Mouse (Mus musculus): Measurements from ENCODE around the gene Pde6g. TPM values are rescaled to one million over a fixed set of nuclear protein-coding genes. Genes with fewer than 3 reads are reported as not detected.

Pde6g gene
- total RNA-seq, 2 experiments from 2014 or later, result 0.45 to 1.1 TPM

DNA sequence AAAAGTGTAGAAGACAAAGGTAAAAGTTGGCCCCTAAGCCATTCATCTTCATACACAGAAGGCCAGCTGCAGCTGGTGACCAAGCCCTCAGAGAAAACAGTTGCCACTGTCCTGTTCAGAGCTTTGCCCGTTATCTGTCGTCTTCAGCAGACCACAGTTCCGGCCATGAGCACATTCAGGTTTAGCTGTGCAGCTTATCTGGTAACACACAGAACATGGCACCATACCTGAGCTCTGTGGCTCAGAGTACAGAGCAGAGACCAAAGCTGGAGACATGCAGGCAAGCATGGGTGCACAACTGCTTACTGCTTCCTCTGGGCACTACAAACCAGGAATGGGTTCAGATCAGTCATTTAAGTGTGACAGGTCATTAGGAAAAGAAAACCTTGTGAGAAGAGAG, 47.4 kb downstream of the Pde6g start:
- no peak for TF ChIP-seq CTCF (IDR thresholded peaks at IDR 0.05)
- H3K27ac ChIP-seq, result no peak overlapping the region
- no peak overlapping the region for H3K4me3 ChIP-seq
- intact Hi-C loops (cut with DNase I), result no loop called here
- no peak for DNase-seq (ENCODE audit: extremely low spot score in 1 of 2, low spot score in 2 of 2)

GRCm38 (mm10) chr11:120404814-120405213, 48.5 kb downstream of the Pde6g start:
- Histone ChIP-seq H3K27ac (no peak overlapping the region), H3K4me3 (no peak overlapping the region)
- no peak for TF ChIP-seq CTCF (IDR thresholded peaks at IDR 0.05)
- intact Hi-C loops (cut with DNase I), result no loop called here
- no peak for DNase-seq (ENCODE audit: extremely low spot score in 1 of 2, low spot score in 2 of 2)

DNA sequence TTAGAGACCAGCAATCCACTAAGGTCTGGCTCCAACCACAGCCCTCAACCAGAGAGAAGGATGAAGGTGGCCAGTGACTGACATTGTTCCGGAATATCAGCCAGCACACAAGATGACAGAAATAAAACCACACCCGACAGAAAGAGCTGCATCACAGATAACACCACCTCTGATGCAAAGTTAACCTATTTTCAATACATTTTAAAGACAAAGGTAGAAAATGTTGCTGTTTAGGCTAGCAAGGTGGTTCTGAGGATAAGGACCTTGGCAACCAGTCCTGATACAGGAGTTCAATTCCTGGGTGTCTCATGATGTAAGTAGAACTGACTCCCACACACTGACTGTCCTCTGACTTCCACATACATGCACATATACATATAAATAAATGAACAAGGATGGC, 54.0 kb downstream of the Pde6g start:
- no peak for TF ChIP-seq CTCF (IDR thresholded peaks at IDR 0.05)
- DNase-seq (ENCODE audit: extremely low spot score in 1 of 2, low spot score in 2 of 2), result no peak
- Histone ChIP-seq H3K4me3 (no peak overlapping the region), H3K27ac (no peak overlapping the region)
- intact Hi-C loops (cut with DNase I), result no loop called here

Other genes with a start within 250 kb of the Pde6g start
- gene Bahcc1, start 220.6 kb downstream of the Pde6g start, total RNA-seq (2021), result 10 to 100 TPM; 20.6 to 21.3 TPM
- gene Actg1, start 105.0 kb downstream of the Pde6g start, total RNA-seq (2021), result 1,000 to 10,000 TPM; 1,100 to 1,129 TPM
- under 1 TPM in 1 of 2 experiments, not detected in 1; 0.25 TPM for gene Fscn2, start 92.0 kb downstream of the Pde6g start, total RNA-seq (2021)
- gene Faap100, start 74.7 kb downstream of the Pde6g start, total RNA-seq (2021), result 10 to 100 TPM; 16.1 to 17.6 TPM
- gene Nploc4, start 15.8 kb downstream of the Pde6g start, total RNA-seq (2021), result 10 to 100 TPM; 70.9 to 72.4 TPM
- 1 to 10 TPM in 1 of 2 experiments, not detected in 1; 3.8 TPM for gene Tspan10, start 10.9 kb downstream of the Pde6g start, total RNA-seq (2021)
- 10 to 100 TPM; 13.8 to 15.8 TPM for gene Oxld1, start 4.6 kb upstream of the Pde6g start, total RNA-seq (2021)
- gene Ccdc137, start 4.6 kb upstream of the Pde6g start, total RNA-seq (2021), result 10 to 100 TPM; 28.4 to 28.5 TPM
- gene Arl16, start 14.1 kb upstream of the Pde6g start, total RNA-seq (2021), result 10 to 100 TPM; 47.9 to 51.9 TPM
- gene Mrpl12, start 31.1 kb upstream of the Pde6g start, total RNA-seq (2021), result 10 to 100 TPM; 66.1 to 68.3 TPM
- 10 to 100 TPM; 17.7 to 21.3 TPM for gene Slc25a10, start 38.3 kb upstream of the Pde6g start, total RNA-seq (2021)
- gene Gcgr, start 77.2 kb upstream of the Pde6g start, total RNA-seq (2021), result not detected
- 10 to 100 TPM; 68.3 to 83.2 TPM for gene Mcrip1, start 96.2 kb upstream of the Pde6g start, total RNA-seq (2021)
- not detected for gene Ppp1r27, start 97.6 kb upstream of the Pde6g start, total RNA-seq (2021)
- 100 to 1,000 TPM; 114 to 120 TPM for gene P4hb, start 119.8 kb upstream of the Pde6g start, total RNA-seq (2021)
- 100 to 1,000 TPM; 290 to 300 TPM for gene Arhgdia, start 128.1 kb upstream of the Pde6g start, total RNA-seq (2021)
- gene Alyref, start 144.9 kb upstream of the Pde6g start, total RNA-seq (2021), result 10 to 100 TPM; 56.4 to 64.1 TPM
- gene Anapc11, start 144.9 kb upstream of the Pde6g start, total RNA-seq (2021), result 10 to 100 TPM; 92.9 to 93.0 TPM
- gene Npb, start 155.0 kb upstream of the Pde6g start, total RNA-seq (2021), result under 1 TPM in 1 of 2 experiments, not detected in 1; 0.95 TPM
- gene Pcyt2, start 164.4 kb upstream of the Pde6g start, total RNA-seq (2021), result 100 to 1,000 TPM; 133 to 140 TPM
- 10 to 100 TPM; 43.2 to 45.3 TPM for gene Sirt7, start 171.7 kb upstream of the Pde6g start, total RNA-seq (2021)
- gene Mafg, start 180.1 kb upstream of the Pde6g start, total RNA-seq (2021), result 100 to 1,000 TPM; 104 to 107 TPM
- 1 to 10 TPM; 2.4 to 3.1 TPM for gene Pycr1, start 190.3 kb upstream of the Pde6g start, total RNA-seq (2021)
- gene Myadml2, start 194.7 kb upstream of the Pde6g start, total RNA-seq (2021), result 1 to 10 TPM; 6.9 to 8.8 TPM
- 1 to 10 TPM; 4.0 to 7.2 TPM for gene Notum, start 207.7 kb upstream of the Pde6g start, total RNA-seq (2021)
- 10 to 100 TPM; 47.4 to 54.9 TPM for gene Aspscr1, start 219.5 kb upstream of the Pde6g start, total RNA-seq (2021)

Measured in left cerebral cortex, adult 2 months (tissue).